Mouse (Mus musculus): ENCODE results near the gene Rab43.

The Rab43 gene

GRCm38 (mm10) chr6:87809144-87809543 is 2.8 kb downstream of the Rab43 start:
- DNase-seq (ENCODE audit: low read depth, low spot score), result no peak

- no peak for DNase-seq (ENCODE audit: low read depth, low spot score)
Measured at GRCm38 (mm10) chr6:87808521-87808920, 3.4 kb downstream of the Rab43 start.

- DNase-seq (ENCODE audit: low read depth, low spot score), result no peak
Measured at GRCm38 (mm10) chr6:87807735-87808440, 4.1 kb downstream of the Rab43 start.

GRCm38 (mm10) chr6:87806857-87807256 is 5.1 kb downstream of the Rab43 start:
- no peak for DNase-seq (ENCODE audit: low read depth, low spot score)

- no peak for DNase-seq (ENCODE audit: low read depth, low spot score)
Measured at GRCm38 (mm10) chr6:87806028-87806427, 5.9 kb downstream of the Rab43 start.

- no peak for DNase-seq (ENCODE audit: low read depth, low spot score)
Measured at GRCm38 (mm10) chr6:87805448-87805847, 6.5 kb downstream of the Rab43 start.

GRCm38 (mm10) chr6:87804886-87805285 is 7.1 kb downstream of the Rab43 start:
- no peak for DNase-seq (ENCODE audit: low read depth, low spot score)

GRCm38 (mm10) chr6:87804036-87804435 is 7.9 kb downstream of the Rab43 start:
- DNase-seq (ENCODE audit: low read depth, low spot score), result no peak

GRCm38 (mm10) chr6:87802462-87802861 is 9.5 kb downstream of the Rab43 start:
- DNase-seq (ENCODE audit: low read depth, low spot score), result no peak

- no peak for DNase-seq (ENCODE audit: low read depth, low spot score)
Measured at GRCm38 (mm10) chr6:87799576-87799975, 12.4 kb downstream of the Rab43 start.

GRCm38 (mm10) chr6:87797321-87797720 is 14.6 kb downstream of the Rab43 start:
- DNase-seq (ENCODE audit: low read depth, low spot score), result no peak

- no peak for DNase-seq (ENCODE audit: low read depth, low spot score)
Measured at GRCm38 (mm10) chr6:87796251-87796880, 15.6 kb downstream of the Rab43 start.

GRCm38 (mm10) chr6:87795385-87796150 is 16.4 kb downstream of the Rab43 start:
- no peak for DNase-seq (ENCODE audit: low read depth, low spot score)

- DNase-seq (ENCODE audit: low read depth, low spot score), result no peak
Measured at GRCm38 (mm10) chr6:87793821-87794510, 18.0 kb downstream of the Rab43 start.

- no peak for DNase-seq (ENCODE audit: low read depth, low spot score)
Measured at GRCm38 (mm10) chr6:87791826-87792225, 20.1 kb downstream of the Rab43 start.

GRCm38 (mm10) chr6:87790779-87791480 is 21.0 kb downstream of the Rab43 start:
- no peak for DNase-seq (ENCODE audit: low read depth, low spot score)

- no peak for DNase-seq (ENCODE audit: low read depth, low spot score)
Measured at GRCm38 (mm10) chr6:87789791-87790190, 22.2 kb downstream of the Rab43 start.

- no peak for DNase-seq (ENCODE audit: low read depth, low spot score)
Measured at GRCm38 (mm10) chr6:87788896-87789587, 22.9 kb downstream of the Rab43 start.

GRCm38 (mm10) chr6:87788266-87788895 is 23.6 kb downstream of the Rab43 start:
- no peak for DNase-seq (ENCODE audit: low read depth, low spot score)
